14 mouse cellular contexts compared by ENCODE assay signal in genomic region chr9:72166084-72166483, GRCm38 (mm10).
"Had no signal": no experiment of that assay in that cellular context is flagged by ENCODE, and none has a peak within 500 bp of the region (broad histone marks: within the 10 kb centered on the region; RNA-seq: fewer than 3 reads in every experiment).

No protein-coding gene starts in this region.

- H3K9ac ChIP-seq: lung, embryonic 14.5 days; midbrain, embryonic 12.5 days; neural tube, embryonic 13.5 days; neural tube, embryonic 15.5 days had no signal

- H3K9me3 ChIP-seq: midbrain, embryonic 10.5 days; midbrain, embryonic 12.5 days; neural tube, embryonic 13.5 days; neural tube, embryonic 15.5 days had no signal

- H3K27ac ChIP-seq: midbrain, embryonic 10.5 days; midbrain, embryonic 12.5 days; neural tube, embryonic 13.5 days; neural tube, embryonic 15.5 days had no signal

- H3K4me2 ChIP-seq: lung, embryonic 14.5 days; midbrain, embryonic 12.5 days; neural tube, embryonic 13.5 days; neural tube, embryonic 15.5 days had no signal

- DNase-seq: lung, adult 18-20 months; lung, embryonic 14.5 days; lung, postnatal 10 days; lung, postnatal 4 days; midbrain, embryonic 14.5 days; right cerebral cortex, adult 18-20 months; right cerebral cortex, postnatal 25 days; right cerebral cortex, postnatal 4 days; spleen, adult 18-20 months; thymus, adult 18-20 months had no signal

- H3K4me3 ChIP-seq: midbrain, embryonic 10.5 days; midbrain, embryonic 12.5 days; neural tube, embryonic 13.5 days; neural tube, embryonic 15.5 days had no signal

- H3K36me3 ChIP-seq: midbrain, embryonic 10.5 days; midbrain, embryonic 12.5 days; neural tube, embryonic 13.5 days; neural tube, embryonic 15.5 days had no signal

- H3K27me3 ChIP-seq: midbrain, embryonic 12.5 days; neural tube, embryonic 13.5 days; neural tube, embryonic 15.5 days had no signal
